Mouse (Mus musculus) brain, embryonic 18.5 days (tissue): Measurements from ENCODE around the gene Atp6v0a4.

Experiments used
- DNase-seq: peaks from one replicate; pipeline ENCODE4 v3.0.0-alpha.2; 2012; ENCODE audit warnings: low read depth, low spot score

The Atp6v0a4 gene

DNA sequence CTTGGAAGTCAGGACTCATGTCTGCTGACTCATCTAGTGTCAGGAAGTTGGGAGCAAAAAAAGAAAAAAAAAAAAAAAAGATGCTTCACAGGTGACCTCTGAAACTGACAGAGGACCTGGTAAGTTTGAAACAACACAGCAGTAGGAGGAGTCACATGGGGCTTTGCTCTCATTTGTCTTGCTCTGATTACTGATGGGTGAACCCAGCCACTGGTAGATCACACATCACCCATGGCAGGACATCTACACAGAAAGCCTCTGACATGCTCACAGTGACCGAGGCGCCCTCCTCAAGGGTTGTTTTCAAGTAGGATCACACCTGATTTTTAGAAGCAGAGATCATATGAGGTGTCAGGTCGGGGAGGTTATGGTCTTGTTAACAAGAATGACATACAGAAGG is 1.1 kb upstream of the Atp6v0a4 start:
- DNase-seq: no peak

DNA sequence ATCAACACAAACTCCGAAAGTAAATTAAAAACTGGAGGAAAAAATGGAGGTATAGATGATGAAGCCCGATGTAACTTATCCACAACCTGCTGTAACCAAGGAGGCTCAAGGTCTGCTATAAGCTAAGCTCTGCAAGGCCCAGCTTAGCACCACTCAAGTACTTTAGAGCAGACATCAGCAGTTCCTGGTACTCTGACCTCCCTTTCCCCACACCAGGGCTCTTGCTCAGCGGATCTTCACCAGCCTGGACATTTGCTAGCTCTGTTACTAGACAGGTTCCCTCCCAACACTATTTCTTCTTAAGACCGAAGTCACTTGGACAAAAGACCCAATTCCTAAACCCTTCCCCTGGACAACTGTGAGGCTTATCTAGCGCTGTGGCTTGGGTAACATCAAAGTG is 496 bp upstream of the Atp6v0a4 start:
- DNase-seq: no peak

DNA sequence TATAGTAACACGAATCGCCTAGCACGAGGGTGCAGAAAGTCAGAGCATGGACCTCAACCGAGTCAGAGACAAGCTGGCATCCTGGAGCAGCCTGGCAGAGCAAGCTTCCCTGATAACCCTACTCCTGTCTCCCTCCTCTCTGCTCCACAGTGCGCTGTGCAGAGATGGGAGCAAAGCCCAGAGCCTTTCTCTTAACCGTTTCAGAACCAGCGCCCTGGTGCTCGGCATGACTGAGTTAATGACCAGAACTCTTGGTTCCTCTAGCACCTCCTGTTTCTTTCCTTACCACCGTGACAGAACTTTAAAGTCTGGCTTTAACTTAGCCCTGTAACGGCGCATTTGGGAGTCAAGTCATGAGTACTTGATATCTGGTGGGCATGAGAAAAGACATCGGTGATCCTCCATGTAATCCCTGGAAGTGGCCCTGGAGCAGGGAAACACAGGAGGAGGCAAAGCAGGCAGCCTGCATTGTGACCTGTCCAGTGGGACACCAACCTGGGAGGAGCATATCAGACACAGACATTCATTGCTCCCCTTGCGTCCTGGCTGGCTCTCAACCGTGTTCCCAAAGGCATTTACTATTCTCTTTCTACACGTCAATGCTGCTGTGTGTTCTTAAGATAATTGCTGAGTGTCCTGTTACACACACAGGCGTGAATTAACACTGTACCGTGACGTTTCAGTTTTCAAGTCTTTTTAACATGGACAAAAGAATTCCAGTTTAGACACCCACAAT is 747 bp downstream of the Atp6v0a4 start:
- no peak for DNase-seq

DNA sequence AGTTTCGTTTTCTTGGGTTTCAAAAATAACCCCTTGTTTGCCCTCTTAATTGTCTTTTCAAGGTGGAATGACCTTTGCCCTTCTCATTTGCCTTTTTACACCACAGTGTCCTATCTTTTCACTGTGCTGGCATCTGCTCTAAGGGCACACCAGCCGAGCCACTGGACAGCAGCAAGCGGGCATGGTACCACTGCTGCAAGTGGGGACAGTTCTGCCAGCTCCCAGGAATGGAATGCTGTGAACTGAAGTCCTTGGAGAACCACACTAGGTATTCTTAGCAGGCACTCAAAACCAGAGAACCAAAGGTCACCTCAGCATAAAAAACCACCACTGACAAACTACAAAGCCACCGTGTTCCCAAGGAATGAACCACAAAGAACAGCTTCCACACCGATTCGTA is 1.6 kb downstream of the Atp6v0a4 start:
- DNase-seq: no peak

DNA sequence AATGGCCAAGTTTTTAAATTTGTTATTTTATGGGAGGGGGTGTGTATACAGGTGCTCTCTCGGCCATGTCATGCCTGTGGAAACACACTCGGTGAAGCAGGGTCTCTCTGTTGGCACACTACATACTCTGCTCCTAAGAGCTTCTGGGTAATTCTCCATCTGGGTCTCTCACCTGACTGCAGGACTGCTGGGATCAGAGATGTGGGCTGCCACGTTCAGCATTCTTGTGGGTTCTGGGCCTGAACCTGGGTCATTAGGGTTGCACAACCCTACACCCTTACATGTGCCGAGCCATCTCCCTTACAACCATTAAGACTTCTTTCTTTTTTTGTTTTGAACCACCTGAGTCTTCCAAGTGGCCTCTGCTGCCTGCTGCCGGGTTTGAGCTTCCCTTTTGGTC is 2.5 kb downstream of the Atp6v0a4 start:
- no peak for DNase-seq

DNA sequence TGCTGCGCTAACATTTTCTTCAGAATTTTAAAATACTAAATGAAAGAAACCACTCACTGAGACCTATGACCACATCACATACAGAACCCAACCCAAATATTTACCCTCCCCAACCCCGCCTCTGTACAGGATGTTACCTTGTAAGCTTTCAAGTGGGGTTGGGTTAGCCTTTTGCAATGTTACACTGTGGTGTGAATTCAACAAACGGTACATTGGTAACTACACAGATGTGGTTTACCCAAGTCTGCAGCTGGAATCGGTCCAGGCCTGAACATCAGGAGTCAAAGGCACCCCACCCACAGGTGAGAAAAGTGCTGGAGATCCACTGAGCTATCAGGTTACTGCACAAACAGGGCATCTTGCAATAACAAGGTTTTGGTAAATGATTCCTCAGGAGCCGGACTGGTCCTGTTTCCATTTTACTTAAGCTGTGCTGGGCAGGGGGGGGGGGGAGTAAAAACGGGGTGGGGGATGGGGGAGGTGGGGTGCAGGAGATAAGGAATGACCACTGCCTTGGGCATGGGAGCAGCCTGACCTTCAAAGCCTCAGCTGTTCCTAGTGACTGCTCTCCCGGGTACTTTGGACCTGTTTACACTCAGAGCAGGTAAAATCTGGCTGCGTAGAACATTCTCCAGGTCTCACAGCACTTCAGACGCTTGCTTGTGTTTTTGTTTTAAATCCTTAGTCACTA is 3.6 kb downstream of the Atp6v0a4 start:
- no peak for DNase-seq

DNA sequence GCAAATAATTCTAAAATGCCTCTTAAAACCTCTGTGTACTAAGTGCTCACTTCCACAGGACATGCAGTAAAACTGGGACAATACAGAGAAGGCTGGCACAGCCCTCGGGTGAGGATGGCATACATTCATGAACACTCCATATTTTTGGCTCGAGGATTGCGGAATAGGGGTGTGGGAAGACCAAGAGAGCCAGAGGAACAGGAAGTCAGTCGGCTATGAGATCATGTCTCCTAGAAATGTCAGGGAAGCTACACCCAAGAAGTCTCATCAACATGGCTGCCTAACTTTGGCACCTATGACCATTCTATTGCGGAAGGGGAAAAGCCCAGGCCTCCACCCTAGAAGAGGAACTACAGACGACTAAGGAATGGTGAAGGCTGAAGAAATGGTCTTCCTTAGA is 6.0 kb downstream of the Atp6v0a4 start:
- no peak for DNase-seq

DNA sequence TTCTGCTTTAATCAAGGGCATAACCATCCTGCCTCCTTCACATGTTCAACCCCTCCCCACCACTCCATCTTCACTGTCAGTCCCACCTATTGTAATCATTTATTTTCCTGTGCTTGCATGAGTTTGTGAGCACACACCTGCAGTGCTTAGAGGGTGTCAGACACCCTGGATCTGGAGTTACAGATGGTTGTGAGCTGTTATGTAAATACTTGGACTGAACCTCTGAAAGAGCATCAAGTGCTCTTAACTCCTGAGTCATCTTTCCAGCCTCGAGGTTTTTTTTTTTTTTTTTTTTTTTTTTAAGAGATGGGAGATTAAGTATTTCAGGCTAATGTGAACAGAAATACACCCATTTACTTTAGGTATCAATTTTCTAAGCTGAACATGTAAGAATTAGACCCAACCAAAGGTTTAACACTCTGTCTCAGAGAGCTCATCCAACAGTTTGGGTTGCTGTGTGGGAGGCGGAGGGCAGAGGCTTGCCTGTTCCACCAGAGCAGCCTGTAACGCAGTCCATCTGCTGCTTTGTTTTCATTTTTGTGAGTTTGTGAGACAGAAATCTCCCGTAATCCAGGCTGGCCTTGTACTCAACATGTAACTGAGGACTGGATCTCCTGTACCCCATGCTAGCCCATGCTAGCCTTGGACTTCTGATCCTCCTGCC is 8.1 kb downstream of the Atp6v0a4 start:
- no peak for DNase-seq

DNA sequence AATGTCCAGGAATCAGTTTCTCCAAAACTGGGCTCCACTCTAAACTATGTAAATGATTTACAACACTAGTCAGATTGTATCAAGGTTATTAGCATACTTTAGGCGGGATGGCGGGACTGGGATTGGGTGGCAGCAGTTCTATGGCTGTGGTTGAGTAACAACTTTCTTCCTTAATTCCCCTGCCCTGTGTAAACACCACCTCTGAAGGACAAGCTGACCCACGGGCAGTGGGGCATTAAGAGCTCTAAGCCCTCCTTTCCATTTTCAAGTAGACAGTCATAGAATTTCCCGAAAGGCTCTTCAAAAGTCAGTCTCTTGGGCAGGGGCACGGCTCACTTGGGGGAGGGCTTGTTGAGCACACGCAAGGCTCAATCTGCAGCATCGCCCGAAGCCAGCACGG is 13.5 kb downstream of the Atp6v0a4 start:
- no peak for DNase-seq

DNA sequence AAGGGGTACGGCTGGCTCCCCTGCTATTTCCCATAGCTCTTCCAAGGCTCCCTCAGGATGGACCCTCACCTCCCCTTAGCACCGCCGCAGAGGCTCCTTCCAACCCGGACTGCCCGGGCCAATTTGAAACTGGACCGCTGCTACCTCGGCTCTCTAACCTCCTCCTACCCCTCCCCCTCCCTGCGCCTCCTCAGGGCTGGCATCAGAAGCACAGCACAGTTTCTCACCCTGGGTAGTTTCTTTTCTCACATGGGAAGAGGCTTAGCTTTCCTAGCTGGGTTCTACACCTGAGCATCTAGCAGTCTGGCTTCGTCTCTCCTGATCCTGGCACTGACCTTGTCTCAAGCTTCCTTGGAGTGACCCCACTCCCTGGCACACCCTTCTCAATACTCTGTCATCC is 14.5 kb downstream of the Atp6v0a4 start:
- no peak for DNase-seq

DNA sequence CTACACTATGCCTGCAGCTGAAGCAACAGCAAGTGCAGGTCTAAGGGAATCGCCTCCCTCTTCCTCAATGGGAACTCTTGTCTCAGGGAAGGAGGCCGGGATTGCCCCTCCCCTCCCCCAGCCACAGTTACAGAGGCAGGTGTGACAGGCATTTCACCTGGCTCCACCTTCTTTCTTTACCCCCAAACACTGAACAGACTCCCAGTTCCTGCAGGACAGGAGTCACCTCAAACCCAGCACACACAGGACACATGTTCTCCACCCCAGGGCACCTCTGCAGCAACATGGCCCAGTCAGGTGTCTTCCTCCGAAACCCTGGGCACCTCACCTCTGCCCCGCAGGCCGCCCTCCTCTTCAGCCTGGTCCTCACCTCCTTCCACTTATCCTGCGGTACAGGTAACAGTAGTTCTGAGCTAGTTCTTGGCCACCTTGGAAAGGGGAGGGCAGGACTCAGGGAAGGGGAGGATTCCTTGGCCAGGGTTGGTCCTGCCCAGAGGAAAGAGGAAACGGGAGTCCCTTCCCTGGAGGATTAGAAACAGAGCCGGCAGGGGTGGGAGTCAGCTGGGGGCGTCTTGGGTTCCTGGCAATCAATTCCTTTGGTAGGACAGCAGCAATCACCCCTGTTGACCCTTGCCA is 15.1 kb downstream of the Atp6v0a4 start, which contains the start of gene Tmem213:
TSS of gene Tmem213 (plus strand) at position 96 of the 636 bp plus-strand sequence.
- no peak for DNase-seq

DNA sequence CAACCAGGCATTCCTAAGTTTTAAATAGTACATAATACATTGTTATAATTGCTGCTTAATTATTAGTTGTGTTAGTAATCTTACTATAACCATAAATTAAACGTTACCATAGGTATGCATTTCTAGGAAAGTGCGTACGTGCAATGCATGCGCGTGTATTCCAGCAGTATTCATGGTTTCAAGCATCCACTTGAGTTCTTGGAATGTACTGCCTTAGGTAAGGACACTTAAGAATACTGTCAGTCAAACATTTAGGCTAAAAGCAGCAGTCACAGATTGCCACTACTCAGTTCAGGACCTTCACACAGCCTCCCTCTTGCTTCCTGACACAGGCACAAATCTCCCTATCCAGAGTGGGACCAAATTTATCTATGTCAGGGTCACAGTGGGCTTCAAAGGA is 15.9 kb downstream of the Atp6v0a4 start:
- no peak for DNase-seq

DNA sequence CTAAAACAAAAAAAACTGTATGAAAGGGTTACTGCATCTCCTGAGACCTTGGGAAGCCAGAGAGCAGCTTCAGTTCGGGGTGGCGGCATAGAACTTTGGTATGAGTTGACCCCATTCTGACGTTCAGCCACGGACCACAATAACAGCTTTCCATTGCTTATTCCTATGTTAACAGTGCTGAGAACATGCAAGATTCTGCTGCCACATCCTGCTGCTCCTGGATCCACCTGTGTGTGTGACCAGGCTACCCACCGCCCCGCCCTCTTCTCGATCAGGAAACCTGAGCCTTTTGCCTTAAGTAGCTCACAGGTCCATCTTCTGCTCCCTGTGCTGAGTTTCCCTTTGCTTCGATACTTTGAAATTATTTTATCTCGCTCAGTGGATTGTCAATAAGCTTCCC is 18.5 kb downstream of the Atp6v0a4 start:
- DNase-seq: no peak

DNA sequence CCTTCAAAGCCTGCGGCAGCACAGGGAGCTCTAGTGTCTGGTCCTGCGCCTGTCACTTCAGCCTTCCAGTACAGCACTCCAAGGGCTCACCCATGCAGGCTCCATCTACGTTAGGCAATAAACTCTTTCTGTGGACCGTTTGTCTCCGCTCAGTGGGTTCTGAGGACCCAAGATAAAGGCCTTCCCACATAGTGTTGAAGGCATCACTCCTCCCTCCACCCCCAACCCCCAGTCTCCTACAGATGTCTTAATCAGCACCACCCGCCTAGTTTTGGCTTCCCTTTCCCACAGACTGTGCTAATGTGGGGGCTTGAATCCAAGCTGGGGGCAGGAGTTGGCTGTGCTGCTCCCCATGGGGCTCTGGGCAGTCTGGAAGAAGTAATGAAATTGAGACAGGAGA is 20.6 kb downstream of the Atp6v0a4 start:
- DNase-seq: no peak

DNA sequence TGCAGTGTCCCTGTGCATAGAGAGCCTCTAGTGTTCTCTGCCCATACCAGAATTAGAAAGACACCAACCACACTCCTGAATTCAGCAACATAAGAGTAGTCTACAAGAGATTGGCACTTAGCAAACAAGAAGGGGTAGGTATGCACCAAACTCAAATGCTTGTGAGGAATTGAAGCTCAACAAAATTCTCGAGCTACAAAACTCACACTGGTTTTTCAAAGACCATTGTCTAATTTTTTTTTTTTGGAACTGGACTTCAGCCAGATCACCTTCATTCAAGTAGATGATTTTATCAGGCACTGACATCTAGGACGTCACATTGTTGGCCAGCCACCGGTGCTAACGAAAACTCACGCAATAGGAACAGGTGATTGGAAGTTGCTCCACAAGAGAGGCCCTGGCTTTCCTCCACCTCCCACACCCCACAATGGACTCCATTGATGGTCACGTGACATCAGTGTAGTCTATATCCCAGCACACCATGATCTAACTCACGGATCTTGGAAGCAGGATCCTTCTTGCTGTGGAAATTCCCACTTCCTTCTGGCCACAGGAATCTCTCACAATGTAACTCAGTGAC is 22.1 kb downstream of the Atp6v0a4 start:
- DNase-seq: no peak

DNA sequence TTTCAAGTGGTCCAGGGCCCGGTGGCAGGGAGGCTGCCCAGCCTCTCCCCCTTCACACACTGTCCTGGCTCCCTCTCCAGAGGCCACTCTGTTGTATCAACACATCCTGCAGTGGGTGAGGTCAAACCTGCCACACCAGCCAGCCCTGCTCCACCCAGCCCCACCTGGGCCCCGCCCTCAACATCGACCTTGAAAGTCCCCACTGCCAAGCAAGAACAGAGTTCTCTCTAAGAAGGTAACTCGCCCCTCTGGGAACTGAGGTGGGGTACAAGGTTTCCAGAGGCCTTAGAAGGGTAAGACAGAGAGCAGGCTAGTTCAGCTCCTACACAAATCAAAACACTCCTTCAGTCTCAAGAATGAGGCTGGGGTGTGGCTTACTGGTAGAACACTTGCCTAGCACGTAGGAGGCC is 27.4 kb downstream of the Atp6v0a4 start:
- DNase-seq: no peak

DNA sequence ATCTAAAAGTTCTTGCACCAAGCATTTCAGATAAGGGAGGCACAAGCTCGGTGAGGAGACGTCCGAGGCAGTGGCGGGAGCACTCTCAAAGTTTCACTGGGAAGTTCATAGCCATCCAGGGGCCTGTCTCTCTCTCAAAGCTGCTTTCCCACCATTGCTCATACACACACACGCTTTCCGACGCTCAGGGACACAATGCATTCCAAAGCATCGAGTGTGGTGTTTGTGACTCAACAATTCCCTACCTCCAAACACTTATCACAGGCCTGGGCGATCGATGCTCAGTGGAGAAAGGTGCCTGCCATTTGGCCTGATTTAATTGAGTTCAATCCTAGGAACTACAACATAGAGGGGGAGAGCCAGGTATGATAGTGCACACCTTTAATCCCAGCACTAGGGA is 29.7 kb downstream of the Atp6v0a4 start:
- DNase-seq: no peak

DNA sequence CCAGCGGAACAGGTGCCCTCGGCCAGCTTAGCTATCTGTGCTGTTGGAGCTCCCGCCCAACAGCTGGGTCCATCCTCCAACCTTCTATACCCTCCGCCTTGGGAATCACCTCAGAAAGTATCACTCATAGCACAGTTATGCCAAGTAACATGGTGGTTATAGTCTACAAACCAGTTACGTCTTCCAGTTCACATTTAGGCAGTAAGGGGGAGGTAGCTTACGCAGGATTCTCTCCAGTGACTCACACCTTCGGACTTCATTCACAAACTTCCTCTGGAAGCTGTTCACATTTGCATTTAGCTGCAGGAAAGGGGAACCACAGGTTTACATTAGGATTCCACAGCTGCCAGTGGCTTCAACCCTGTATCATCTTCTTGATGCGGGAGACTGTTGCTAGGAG is 31.8 kb downstream of the Atp6v0a4 start:
- DNase-seq: no peak

DNA sequence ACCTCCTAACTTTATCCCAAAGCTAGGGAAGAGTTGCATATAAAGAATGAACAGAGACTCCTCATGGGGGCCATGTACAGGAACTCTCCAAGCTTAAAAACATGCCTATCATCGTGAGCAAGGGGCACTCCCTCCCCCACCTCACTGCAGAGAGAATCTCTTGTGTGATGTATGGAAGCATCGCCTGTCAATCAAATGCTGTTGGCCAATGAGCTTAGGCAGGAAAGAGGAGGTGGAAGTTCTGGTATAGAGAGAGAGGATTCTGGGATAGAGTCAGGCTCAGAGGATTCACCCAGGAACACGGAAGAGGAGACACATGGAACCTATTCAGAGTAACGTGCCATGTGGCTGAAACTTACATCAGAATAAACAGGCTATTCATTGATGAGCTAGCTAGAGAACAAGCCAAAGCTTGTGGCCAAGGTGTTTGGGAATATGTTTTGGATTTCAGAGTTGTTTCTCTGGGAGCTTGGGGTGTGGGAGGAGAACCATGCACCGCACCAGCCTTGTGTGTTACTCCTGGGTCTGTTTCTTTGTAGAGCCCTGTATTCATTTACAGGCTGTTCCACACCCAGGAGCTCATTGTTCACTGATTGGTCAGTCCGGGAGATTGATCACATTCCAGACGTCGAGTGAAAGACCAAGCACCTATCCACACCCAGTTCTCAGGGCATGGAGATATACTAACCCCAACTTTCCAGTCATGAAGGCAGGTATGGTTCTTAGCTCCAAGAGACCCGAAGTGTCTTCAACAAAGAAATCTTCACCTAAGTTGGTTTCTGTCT is 37.0 kb downstream of the Atp6v0a4 start:
- DNase-seq: no peak

DNA sequence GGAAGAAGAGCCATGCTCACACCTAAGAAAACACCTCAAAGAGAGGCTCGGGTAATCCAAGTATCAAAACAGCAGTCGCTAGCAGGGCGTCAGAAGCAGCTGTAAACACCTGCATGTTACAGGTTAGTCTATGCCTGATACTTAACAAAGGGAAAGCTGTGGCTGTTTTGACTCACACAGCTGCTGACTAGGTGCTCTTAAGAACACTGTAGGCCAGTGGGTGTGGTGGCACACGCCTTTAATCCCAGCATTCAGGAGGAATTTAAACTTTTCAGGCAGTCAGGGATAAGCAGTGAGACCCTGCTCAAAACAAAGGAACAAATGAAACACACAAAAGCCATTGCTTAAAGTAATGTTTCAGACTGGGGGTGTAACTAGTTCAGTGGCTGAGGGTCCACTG is 41.2 kb downstream of the Atp6v0a4 start:
- DNase-seq: no peak

DNA sequence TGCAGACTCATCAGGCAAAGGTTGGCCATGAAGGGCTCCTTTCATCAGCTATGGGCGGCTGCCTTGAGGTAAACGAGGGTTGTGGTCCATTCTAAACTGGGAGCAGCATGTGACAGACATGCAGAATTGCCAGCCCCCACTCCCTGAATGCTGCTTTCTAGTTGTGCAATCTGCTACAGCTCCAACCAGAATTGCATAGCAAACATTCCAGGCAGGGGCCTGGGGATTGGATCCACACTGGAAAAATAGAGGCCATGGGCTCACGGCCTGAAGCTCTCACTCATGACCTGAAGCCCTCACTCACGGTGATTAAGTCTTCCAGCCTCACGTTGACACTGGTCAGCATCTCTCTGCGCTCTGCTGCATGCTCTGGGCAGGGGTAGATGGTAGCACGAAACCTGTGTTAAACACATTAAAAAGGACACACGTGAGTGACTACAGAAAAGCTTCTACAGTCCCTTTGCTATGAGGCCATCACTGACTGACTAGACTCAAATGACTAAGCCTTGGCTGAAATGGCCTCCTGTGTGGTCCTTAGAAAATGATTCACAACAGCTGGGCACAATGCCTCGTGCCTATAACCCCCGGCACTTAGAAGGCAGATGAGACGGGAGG is 42.6 kb downstream of the Atp6v0a4 start:
- no peak for DNase-seq
